In the genomic region with DNA sequence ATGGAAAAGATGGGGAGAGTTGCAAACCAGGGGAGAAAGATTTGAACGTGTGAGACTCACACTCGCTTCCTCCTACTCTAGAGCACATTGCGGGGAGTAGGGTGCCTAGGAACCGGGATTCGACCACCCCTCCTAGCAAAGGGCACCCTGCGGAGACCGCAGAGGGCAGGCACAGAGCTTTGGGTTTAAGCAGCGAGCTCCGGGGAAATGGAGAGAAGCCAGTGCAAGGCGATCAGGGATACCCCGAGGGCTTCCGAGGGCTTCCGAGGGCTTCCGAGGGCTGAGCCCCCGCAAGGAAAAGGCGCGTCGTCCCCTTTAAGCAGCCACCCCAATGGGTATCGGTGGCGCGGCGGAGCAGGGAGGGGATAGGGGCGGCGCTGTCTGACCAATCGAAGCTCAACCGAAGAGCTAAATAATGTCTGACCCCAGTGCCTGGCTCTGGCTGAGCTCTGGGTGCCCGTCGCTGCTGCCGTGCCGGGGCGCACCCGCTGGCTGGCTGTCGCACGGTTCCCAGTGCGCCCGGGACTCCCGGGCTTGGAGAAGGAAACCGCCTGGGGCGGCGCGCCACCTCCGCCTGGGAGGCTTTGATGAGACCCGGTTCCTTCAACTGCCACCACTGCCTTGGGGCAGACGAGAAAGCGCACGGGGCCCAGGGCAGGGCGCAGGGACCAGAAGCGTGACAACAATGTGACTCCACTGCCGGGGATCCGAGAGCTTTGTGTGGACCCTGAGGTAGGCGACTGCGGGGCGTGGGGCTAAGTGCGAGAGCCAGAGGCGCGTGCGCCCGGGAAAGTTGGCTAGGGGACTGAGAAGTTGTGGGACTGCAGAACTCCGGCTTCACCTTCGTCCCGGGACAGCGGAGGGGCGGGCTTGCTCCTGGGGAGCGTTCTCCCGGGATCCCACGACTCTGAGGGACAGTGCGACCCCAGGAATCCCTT, we compare ENCODE assay signal across 8 mouse cellular contexts. TPM values are rescaled to one million over a fixed set of nuclear protein-coding genes. Genes with fewer than 3 reads are reported as not detected.
A peak's percentile ranks its signal among the peaks of the same experiment; 100 is the strongest.
DNase-seq lines count a peak whose midpoint lies in the region; ATAC-seq lines count a peak whose summit lies in the region.

No protein-coding gene starts in this region.

- peak overlapping the region; percentile 64 for H3K4me3 ChIP-seq in intestine, embryonic 14.5 days (ENCODE audit: low read depth, low read length)
- peak overlapping the region; percentile 65 for H3K4me3 ChIP-seq in limb, embryonic 13.5 days
- peak overlapping the region; percentile 60 for H3K4me3 ChIP-seq in midbrain, embryonic 14.5 days (replicated peaks; ENCODE audit: low read depth, low read length)

- H3K9me3 ChIP-seq in intestine, embryonic 14.5 days (ENCODE audit: control insufficient read depth, low read length): no peaks in the 10 kb centered on the region
- no peaks in the 10 kb centered on the region for H3K9me3 ChIP-seq in limb, embryonic 13.5 days
- H3K9me3 ChIP-seq in midbrain, embryonic 14.5 days (ENCODE audit: control insufficient read depth, low read length): no peaks in the 10 kb centered on the region

- no peaks in the 10 kb centered on the region for H3K36me3 ChIP-seq in intestine, embryonic 14.5 days (ENCODE audit: control insufficient read depth, insufficient read depth, low read length)
- H3K36me3 ChIP-seq in limb, embryonic 13.5 days: no peaks in the 10 kb centered on the region
- no peaks in the 10 kb centered on the region for H3K36me3 ChIP-seq in midbrain, embryonic 14.5 days (ENCODE audit: control insufficient read depth, insufficient read depth, low read length)

- DNase-seq in adrenal gland, adult 18-20 months (ENCODE audit: low spot score in 2 of 2): peak; percentile 24 to 25
- no peak for DNase-seq in adrenal gland, adult 8-10 months
- peak; percentile 70 to 72 for DNase-seq in cerebellum, adult 18-20 months
- peak; percentile 17 to 31 for DNase-seq in frontal cortex, postnatal 14 days (ENCODE audit: low spot score in 2 of 2)
- DNase-seq in intestine, embryonic 14.5 days (ENCODE audit: low spot score): peak; percentile 80
- DNase-seq in midbrain, embryonic 14.5 days: peak; percentile 80

- H3K9ac ChIP-seq in intestine, embryonic 14.5 days (ENCODE audit: low read length): peak overlapping the region; percentile 62
- peak overlapping the region; percentile 73 for H3K9ac ChIP-seq in limb, embryonic 13.5 days
- H3K9ac ChIP-seq in midbrain, embryonic 14.5 days (replicated peaks; ENCODE audit: low read length): peak overlapping the region; percentile 51

- under 1% methylated on average over 62 of the region's 67 CpGs for WGBS in intestine, embryonic 14.5 days
- WGBS in limb, embryonic 13.5 days: under 1% methylated on average over 67 of the region's 67 CpGs
- under 1% methylated on average over 67 of the region's 67 CpGs for WGBS in midbrain, embryonic 14.5 days

- H3K4me1 ChIP-seq in intestine, embryonic 14.5 days (replicated peaks; ENCODE audit: control insufficient read depth, insufficient read depth, low read length): peaks cover 5% of the 10 kb centered on the region; the same call in 1 of the 2 replicates
- H3K4me1 ChIP-seq in limb, embryonic 13.5 days: peaks cover 40% of the 10 kb centered on the region
- peaks cover 10% of the 10 kb centered on the region for H3K4me1 ChIP-seq in midbrain, embryonic 14.5 days (ENCODE audit: control insufficient read depth, insufficient read depth, low read length)

- peak overlapping the region; percentile 56 for H3K4me2 ChIP-seq in intestine, embryonic 14.5 days (ENCODE audit: low read length)
- peak overlapping the region; percentile 94 for H3K4me2 ChIP-seq in limb, embryonic 13.5 days (replicated peaks)
- peak overlapping the region; percentile 90 for H3K4me2 ChIP-seq in midbrain, embryonic 14.5 days (ENCODE audit: low read length)

- peak; percentile 67 for ATAC-seq in intestine, embryonic 14.5 days (replicated peaks; ENCODE audit: low FRiP score, low TSS enrichment, low read depth)
- ATAC-seq in limb, embryonic 13.5 days (ENCODE audit: low FRiP score, low read depth): peak; percentile 69
- ATAC-seq in midbrain, embryonic 14.5 days (ENCODE audit: low FRiP score, low TSS enrichment): peak; percentile 71
- ATAC-seq in erythroid progenitor cell, adult 5-6 weeks (replicated peaks; ENCODE audit: low FRiP score, poor library complexity, severe bottlenecking): no peak

- peaks cover 10% of the 10 kb centered on the region for H3K27me3 ChIP-seq in intestine, embryonic 14.5 days (replicated peaks; ENCODE audit: control insufficient read depth, insufficient read depth, low read length)
- H3K27me3 ChIP-seq in limb, embryonic 13.5 days: peaks cover 27% of the 10 kb centered on the region
- 0 out of 2 replicates have a peak, but pooled peaks cover 4% of the 10 kb centered on the region for H3K27me3 ChIP-seq in midbrain, embryonic 14.5 days (ENCODE audit: control insufficient read depth, insufficient read depth, low read length)

- H3K27ac ChIP-seq in intestine, embryonic 14.5 days (ENCODE audit: low read depth): peak overlapping the region; percentile 2; the same call in 1 of the 2 replicates
- no peak overlapping the region for H3K27ac ChIP-seq in limb, embryonic 13.5 days
- H3K27ac ChIP-seq in midbrain, embryonic 14.5 days (replicated peaks; ENCODE audit: low read depth, low read length): no peak overlapping the region; the same call in 1 of the 2 replicates

RNA-seq across cellular contexts. Expression of gene Bdnf, which starts 18.9 kb away (rescaled TPM):
- under 1 TPM; 0.13 to 0.16 TPM for total RNA-seq in adrenal gland, adult 18-20 months (2021)
- under 1 TPM in 2 of 4 experiments, not detected in 2; 0.14 to 0.23 TPM for total RNA-seq in adrenal gland, adult 8-10 months (2022)
- polyA plus RNA-seq in intestine, embryonic 14.5 days (2014; fragmentation: Nextera tagmentation; extraction: Ambion mirVana): 4.2 and 4.9 TPM in 2 replicates
- 3.2 and 3.4 TPM in 2 replicates for polyA plus RNA-seq in limb, embryonic 13.5 days (2015; fragmentation: Nextera tagmentation; extraction: Ambion mirVana)
- 5.2 and 6.3 TPM in 2 replicates for polyA plus RNA-seq in midbrain, embryonic 14.5 days (2014; fragmentation: Nextera tagmentation; extraction: Ambion mirVana)
- total RNA-seq in erythroid progenitor cell, adult 5-6 weeks (2015; ENCODE audit: low replicate concordance): not detected in 2 replicates
- not detected in 2 replicates for total RNA-seq in erythroid progenitor cell, adult 5-6 weeks (2017; ENCODE audit: low replicate concordance)
